Mouse (Mus musculus) mesoderm, embryonic 11.5 days (tissue): Measurements from ENCODE around the gene Ptf1a.

ENCODE experiments used
- DNase-seq: peaks from one replicate; pipeline ENCODE4 v3.0.0-alpha.2; 2012; ENCODE audit warnings: low read depth, low spot score

Gene Ptf1a

GRCm38 (mm10) chr2:19452531-19453055 lies 7.1 kb downstream of the Ptf1a start:
- no peak for DNase-seq

GRCm38 (mm10) chr2:19455228-19455627 lies 9.8 kb downstream of the Ptf1a start:
- no peak for DNase-seq

- no peak for DNase-seq
Measured at GRCm38 (mm10) chr2:19455857-19456482, 10.5 kb downstream of the Ptf1a start.

GRCm38 (mm10) chr2:19458785-19459184 lies 13.3 kb downstream of the Ptf1a start:
- DNase-seq: no peak

- no peak for DNase-seq
Measured at GRCm38 (mm10) chr2:19461940-19462339, 16.5 kb downstream of the Ptf1a start.

GRCm38 (mm10) chr2:19490262-19490661 lies 44.8 kb downstream of the Ptf1a start:
- no peak for DNase-seq
